Mouse (Mus musculus) MEL (cell line): Measurements from ENCODE around the gene Cpm. TPM values are rescaled to one million over a fixed set of nuclear protein-coding genes. Genes with fewer than 3 reads are reported as not detected.

ENCODE experiments used
- DNase-seq: peaks from one replicate; pipeline ENCODE4 v3.0.0; 2011; ENCODE audit warnings: low read depth, low spot score
- H3K27ac ChIP-seq: 2 replicates; pipeline ENCODE4 v1.5.1; 2012; ENCODE audit warnings: low read depth, mild to moderate bottlenecking, control low read depth, low read length, moderate library complexity; ENCODE audit not compliant: control insufficient read depth
- H3K27me3 ChIP-seq, 2 experiments: fragments of 150-350 bp in 1 of 2; sonication (generic) in 1 of 2; 2 replicates each; pipeline ENCODE4 v1.6.1; 2012; ENCODE audit warnings: low read length in 2 of 2, mild to moderate bottlenecking in 2 of 2, improper control_type of control experiment in 1 of 2, moderate library complexity in 1 of 2; ENCODE audit not compliant: insufficient read depth in 2 of 2, control insufficient read depth in 1 of 2
- H3K36me3 ChIP-seq, 2 experiments: 2 replicates each; pipeline ENCODE4 v1.6.1; 2012 to 2014; ENCODE audit warnings: low read length in 2 of 2, improper control_type of control experiment in 1 of 2, inconsistent platforms in 1 of 2, mild to moderate bottlenecking in 1 of 2; ENCODE audit not compliant: insufficient read depth in 2 of 2, control insufficient read depth in 1 of 2
- H3K4me1 ChIP-seq, 2 experiments: fragments of 150-350 bp in 1 of 2; sonication (generic) in 1 of 2; 2 replicates each; pipeline ENCODE4 v1.6.1; 2012; ENCODE audit warnings: low read length in 2 of 2, improper control_type of control experiment in 1 of 2, mild to moderate bottlenecking in 1 of 2; ENCODE audit not compliant: insufficient read depth in 2 of 2, control insufficient read depth in 1 of 2
- H3K4me3 ChIP-seq, 2 experiments: fragments of 150-350 bp in 1 of 2; sonication (generic) in 1 of 2; 2 replicates each; pipeline ENCODE4 v1.5.1; 2012; ENCODE audit warnings: low read depth in 2 of 2, low read length in 2 of 2, mild to moderate bottlenecking in 2 of 2, moderate library complexity in 2 of 2, control low read depth in 1 of 2, improper control_type of control experiment in 1 of 2; ENCODE audit not compliant: control insufficient read depth in 1 of 2, insufficient read depth in 1 of 2
- H3K79me2 ChIP-seq: 2 replicates; pipeline ENCODE4 v1.6.1; 2012; ENCODE audit warnings: mild to moderate bottlenecking, low read length, moderate library complexity; ENCODE audit not compliant: control insufficient read depth, poor library complexity, insufficient read depth
- H3K9ac ChIP-seq: 2 replicates; pipeline ENCODE4 v1.6.1; 2012; ENCODE audit warnings: low read depth, mild to moderate bottlenecking, control low read depth, low read length, moderate library complexity; ENCODE audit not compliant: control insufficient read depth, poor library complexity, severe bottlenecking
- H3K9me3 ChIP-seq: fragments of 150-350 bp; sonication (generic); replicated peaks from 2 replicates; pipeline ENCODE4 v1.6.1; 2012; ENCODE audit warnings: mild to moderate bottlenecking, low read length, improper control_type of control experiment, moderate library complexity; ENCODE audit not compliant: insufficient read depth
- CHD2 ChIP-seq: IDR thresholded peaks from 2 replicates; pipeline ENCODE4 v1.6.1; 2011; ENCODE audit warnings: low read length, improper control_type of control experiment
- ETS1 ChIP-seq: IDR thresholded peaks from 2 replicates; pipeline ENCODE4 v1.6.1; 2012; ENCODE audit warnings: low read depth, mild to moderate bottlenecking, inconsistent platforms, low read length, improper control_type of control experiment, moderate library complexity
- GABPA ChIP-seq: IDR thresholded peaks from 2 replicates; pipeline ENCODE4 v1.6.1; 2012; ENCODE audit warnings: low read depth, mild to moderate bottlenecking, inconsistent platforms, low read length, improper control_type of control experiment, moderate library complexity
- GATA1 ChIP-seq: IDR thresholded peaks from 2 replicates; pipeline ENCODE4 v1.6.1; 2011; ENCODE audit warnings: low read depth, low read length, improper control_type of control experiment
- JUND ChIP-seq: IDR thresholded peaks from 2 replicates; pipeline ENCODE4 v1.6.1; 2011; ENCODE audit warnings: low read depth, mild to moderate bottlenecking, improper control_type of control experiment, low read length
- KAT2A ChIP-seq: conservative IDR thresholded peaks from 2 replicates; pipeline ENCODE4 v1.6.1; 2012; ENCODE audit warnings: low read depth, low read length, improper control_type of control experiment, inconsistent platforms
- MAFK ChIP-seq: IDR thresholded peaks from 2 replicates; pipeline ENCODE4 v1.6.1; 2011; ENCODE audit warnings: low read depth, mild to moderate bottlenecking, low read length, improper control_type of control experiment, borderline replicate concordance
- MYB ChIP-seq: IDR thresholded peaks from 2 replicates; pipeline ENCODE4 v1.6.1; 2011; ENCODE audit warnings: mild to moderate bottlenecking, low read depth, low read length, improper control_type of control experiment
- MYC ChIP-seq: IDR thresholded peaks from 2 replicates; pipeline ENCODE4 v1.6.1; 2011; ENCODE audit warnings: low read depth, mild to moderate bottlenecking, low read length, improper control_type of control experiment, moderate library complexity
- NRF1 ChIP-seq: IDR thresholded peaks from 2 replicates; pipeline ENCODE4 v1.6.1; 2014; ENCODE audit warnings: low read depth, mild to moderate bottlenecking, inconsistent platforms, low read length, improper control_type of control experiment, moderate library complexity; ENCODE audit not compliant: poor library complexity, insufficient read depth, severe bottlenecking
- POLR2AphosphoS5 ChIP-seq: IDR thresholded peaks from 2 replicates; pipeline ENCODE4 v1.6.1; 2012; ENCODE audit warnings: low read depth, borderline replicate concordance, mild to moderate bottlenecking, inconsistent platforms, low read length, moderate library complexity, mixed read lengths
- RAD21 ChIP-seq: IDR thresholded peaks from 2 replicates; pipeline ENCODE4 v1.6.1; 2011; ENCODE audit warnings: mild to moderate bottlenecking, low read depth, low read length, improper control_type of control experiment
- RCOR1 ChIP-seq: IDR thresholded peaks from 2 replicates; pipeline ENCODE4 v1.6.1; 2012; ENCODE audit warnings: low read depth, mild to moderate bottlenecking, inconsistent platforms, low read length, improper control_type of control experiment
- TAL1 ChIP-seq: IDR thresholded peaks from 2 replicates; pipeline ENCODE4 v1.6.1; 2012; ENCODE audit warnings: mild to moderate bottlenecking, inconsistent platforms, low read length, moderate library complexity, mixed read lengths
- TCF12 ChIP-seq: IDR thresholded peaks from 2 replicates; pipeline ENCODE4 v1.6.1; 2014; ENCODE audit warnings: low read depth, mild to moderate bottlenecking, inconsistent platforms, low read length, improper control_type of control experiment, moderate library complexity
- USF1 ChIP-seq: IDR thresholded peaks from 2 replicates; pipeline ENCODE4 v1.6.1; 2014; ENCODE audit warnings: low read depth, mild to moderate bottlenecking, inconsistent platforms, low read length, improper control_type of control experiment, moderate library complexity
- USF2 ChIP-seq, 2 experiments: IDR thresholded peaks; 2 replicates each; pipeline ENCODE4 v1.6.1; 2011 to 2012; ENCODE audit warnings: improper control_type of control experiment in 2 of 2, low read length in 2 of 2, borderline replicate concordance in 1 of 2, inconsistent platforms in 1 of 2, low read depth in 1 of 2, mild to moderate bottlenecking in 1 of 2; ENCODE audit not compliant: insufficient read depth in 1 of 2
- ZKSCAN1 ChIP-seq: IDR thresholded peaks from 2 replicates; pipeline ENCODE4 v1.6.1; 2012; ENCODE audit warnings: low read depth, mild to moderate bottlenecking, inconsistent platforms, low read length, improper control_type of control experiment, moderate library complexity
- ZMIZ1 ChIP-seq: IDR thresholded peaks from 2 replicates; pipeline ENCODE4 v1.6.1; 2012; ENCODE audit warnings: low read depth, mild to moderate bottlenecking, inconsistent platforms, low read length, improper control_type of control experiment, moderate library complexity
- ZNF384 ChIP-seq: IDR thresholded peaks from 2 replicates; pipeline ENCODE4 v1.6.1; 2012; ENCODE audit warnings: low read depth, mild to moderate bottlenecking, inconsistent platforms, low read length, improper control_type of control experiment
- polyA plus RNA-seq, 2 experiments: library from polyadenylated mRNA; stranded (reverse) in 1 of 2; unstranded in 1 of 2; fragments of >175 nt in 1 of 2; fragments of >200 nt in 1 of 2; gene quantifications; 2 replicates each; pipeline versions ENCODE4 v1.2.1 to v1.2.4; 2012; ENCODE audit warnings: low replicate concordance in 2 of 2, low read depth in 1 of 2; ENCODE audit not compliant: insufficient read length in 2 of 2, insufficient read depth in 1 of 2, missing spikeins in 1 of 2
- total RNA-seq: library from RNA; depleted of rRNA; stranded (reverse); fragments of 300-350 nt; gene quantifications from 2 replicates; pipeline ENCODE4 v1.2.3, GENCODE M21; 2012

Gene Cpm
- total and polyA plus RNA-seq, 3 experiments, result 0.04 to 0.40 TPM; not detected in 1

DNA sequence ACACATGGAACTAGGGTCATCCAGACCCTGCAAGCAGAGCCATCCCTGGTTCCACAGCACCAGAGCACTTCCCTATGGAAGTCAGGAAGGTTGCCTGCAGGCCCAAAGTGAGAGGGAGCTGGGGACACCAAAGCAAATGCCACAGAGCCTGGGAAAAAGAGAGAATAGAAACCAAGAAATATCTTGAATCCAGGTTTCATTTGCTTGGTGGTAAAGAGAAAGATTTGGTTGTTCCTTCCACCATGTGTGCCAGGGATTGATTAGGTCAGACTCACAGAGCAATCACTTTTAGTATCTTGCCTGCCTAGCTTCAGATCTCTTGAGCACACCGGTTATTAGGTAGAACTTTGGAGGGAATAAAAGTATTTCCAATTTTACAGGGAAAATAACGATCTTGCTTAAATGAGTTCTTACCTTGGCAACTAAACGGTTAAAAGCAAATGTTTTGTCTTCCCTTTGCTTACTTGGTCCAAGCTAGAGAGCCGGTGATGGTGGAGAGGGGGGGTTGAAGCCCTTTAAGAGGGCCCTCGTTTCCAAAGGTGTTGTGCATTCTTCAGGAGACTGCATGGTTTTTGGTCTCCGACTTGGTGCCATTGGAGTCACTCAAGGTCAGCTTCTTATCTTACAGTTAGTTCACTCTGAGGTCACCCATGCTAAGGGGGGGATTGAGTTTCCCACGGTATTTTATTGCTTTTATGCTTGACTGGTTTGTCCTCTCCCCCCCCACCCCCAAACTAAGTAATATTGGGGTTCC, 26.8 kb downstream of the Cpm start:
- H3K4me3 ChIP-seq, result no peak overlapping the region
- H3K27ac ChIP-seq, result no peak overlapping the region
- H3K9me3 ChIP-seq, result no peaks in the 10 kb centered on the region
- TF ChIP-seq TAL1, result no peak
- TF ChIP-seq JUND, result no peak
- TF ChIP-seq KAT2A, result no peak
- TF ChIP-seq POLR2AphosphoS5, result no peak
- TF ChIP-seq USF1, result no peak
- no peak for TF ChIP-seq MYB
- no peak for TF ChIP-seq ETS1
- no peak for TF ChIP-seq ZKSCAN1
- TF ChIP-seq USF2 (IDR thresholded peaks at IDR 0.05; ENCODE audit: borderline replicate concordance in 1 of 2, insufficient read depth in 1 of 2, low read depth in 1 of 2, low read length in 2 of 2), result no peak
- no peaks in the 10 kb centered on the region for H3K36me3 ChIP-seq
- no peaks in the 10 kb centered on the region for H3K79me2 ChIP-seq
- no peaks in the 10 kb centered on the region for H3K4me1 ChIP-seq
- H3K27me3 ChIP-seq, result peaks cover 0 to 2% of the 10 kb centered on the region in 2 experiments; a peak in 2 of 4 replicates
- H3K9ac ChIP-seq, result no peak overlapping the region
- DNase-seq, result no peak

DNA sequence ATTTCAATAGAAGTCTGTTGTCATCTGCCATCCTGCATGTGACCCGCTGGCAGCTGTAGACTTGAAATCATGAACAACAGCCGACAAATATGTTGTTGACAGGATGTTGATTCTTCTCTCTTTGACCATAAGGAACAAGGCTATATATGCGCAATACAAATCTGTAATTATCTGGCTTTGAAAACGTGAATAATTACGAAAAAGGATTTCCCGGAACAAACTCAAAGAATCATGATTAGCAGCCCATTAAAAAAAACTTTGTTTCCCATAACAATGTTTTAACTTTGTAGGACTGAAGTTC, 27.3 kb downstream of the Cpm start:
- no peak overlapping the region for H3K4me3 ChIP-seq
- H3K27ac ChIP-seq, result no peak overlapping the region
- no peaks in the 10 kb centered on the region for H3K79me2 ChIP-seq
- H3K36me3 ChIP-seq, result no peaks in the 10 kb centered on the region
- peaks cover 0 to 2% of the 10 kb centered on the region in 2 experiments; a peak in 2 of 4 replicates for H3K27me3 ChIP-seq
- no peak overlapping the region for H3K9ac ChIP-seq
- no peaks in the 10 kb centered on the region for H3K4me1 ChIP-seq
- TF ChIP-seq ZMIZ1, result no peak
- no peak for TF ChIP-seq MAFK
- no peak for TF ChIP-seq POLR2AphosphoS5
- TF ChIP-seq GABPA, result no peak
- TF ChIP-seq ZNF384, result no peak
- no peak for TF ChIP-seq JUND
- no peak for TF ChIP-seq GATA1
- no peak for TF ChIP-seq CHD2
- no peak for TF ChIP-seq TCF12
- no peak for TF ChIP-seq NRF1
- no peak for TF ChIP-seq ZKSCAN1
- no peak for TF ChIP-seq RAD21
- TF ChIP-seq USF1, result no peak
- no peak for TF ChIP-seq MYB
- TF ChIP-seq RCOR1, result no peak
- no peak for TF ChIP-seq MYC
- TF ChIP-seq, all 39 proteins: peak for 0
- no peaks in the 10 kb centered on the region for H3K9me3 ChIP-seq
- DNase-seq, result no peak
